Mouse (Mus musculus) heart, postnatal 0 days (tissue): ENCODE measurements around the gene R3hcc1l. TPM values are rescaled to one million over a fixed set of nuclear protein-coding genes. Genes with fewer than 3 reads are reported as not detected.

Experiments used
- ATAC-seq: fragments of 200-750 bp; cut with Nextera tagmentation; 2 replicates; pipeline ENCODE4 v1.8.0; 2017; ENCODE audit warnings: low read depth, moderate number of reproducible peaks, moderate library complexity; ENCODE audit not compliant: insufficient read depth
- DNase-seq: peaks from one replicate; pipeline ENCODE4 v3.0.0-alpha.2; 2016; ENCODE audit warnings: low spot score
- H3K27ac ChIP-seq: fragments of 300-500 bp; sonication (generic); 2 replicates; pipeline ENCODE4 v1.5.1; 2014; ENCODE audit warnings: low read depth, mild to moderate bottlenecking
- H3K27me3 ChIP-seq: fragments of 300-500 bp; sonication (generic); 2 replicates; pipeline ENCODE4 v1.6.1; 2014; ENCODE audit warnings: low read length, mixed read lengths; ENCODE audit not compliant: control insufficient read depth, insufficient read depth
- H3K36me3 ChIP-seq: fragments of 300-500 bp; sonication (generic); replicated peaks from 2 replicates; pipeline ENCODE4 v1.6.1; 2014; ENCODE audit warnings: low read length, mixed read lengths; ENCODE audit not compliant: control insufficient read depth, insufficient read depth
- H3K4me1 ChIP-seq: fragments of 300-500 bp; sonication (generic); 2 replicates; pipeline ENCODE4 v1.6.1; 2014; ENCODE audit warnings: antibody characterized with exemption; ENCODE audit not compliant: control insufficient read depth, insufficient read depth
- H3K4me2 ChIP-seq: fragments of 300-500 bp; sonication (generic); 2 replicates; pipeline ENCODE4 v1.6.1; 2014; ENCODE audit warnings: low read depth, mild to moderate bottlenecking, low read length, moderate library complexity
- H3K4me3 ChIP-seq: fragments of 300-500 bp; sonication (generic); 2 replicates; pipeline ENCODE4 v1.5.1; 2014; ENCODE audit warnings: low read depth, low read length
- H3K9ac ChIP-seq: fragments of 300-500 bp; sonication (generic); replicated peaks from 2 replicates; pipeline ENCODE4 v1.6.1; 2014; ENCODE audit warnings: low read depth, low read length, mixed read lengths
- H3K9me3 ChIP-seq: fragments of 300-500 bp; sonication (generic); replicated peaks from 2 replicates; pipeline ENCODE4 v1.6.1; 2016; ENCODE audit warnings: low read length; ENCODE audit not compliant: control insufficient read depth
- CTCF ChIP-seq: IDR thresholded peaks from 2 replicates; pipeline ENCODE4 v1.5.1; 2016; ENCODE audit warnings: antibody characterized with exemption, control low read depth, low read depth
- EP300 ChIP-seq: IDR thresholded peaks from 2 replicates; pipeline ENCODE4 v1.6.1; 2016; ENCODE audit warnings: antibody characterized with exemption, low read depth
- WGBS: fragments of 180-500 bp; shearing (Covaris S2); extraction: QIAGEN DNeasy Blood & Tissue Kit; methylation state at CpG from one replicate; pipeline ENCODE4 v1.1.7; 2014; 5-methylcytosine and 5-hydroxymethylcytosine counted together
- polyA plus RNA-seq: library from polyadenylated mRNA; unstranded; fragments of >200 nt; fragmentation: Nextera tagmentation; extraction: Ambion mirVana; gene quantifications from 2 replicates; pipeline ENCODE4 v1.2.1, GENCODE M21; 2015
- total RNA-seq: library from RNA; depleted of rRNA; stranded (reverse); fragments of >200 nt; gene quantifications from 2 replicates; pipeline ENCODE4 v1.2.3, GENCODE M21; 2014; ENCODE audit warnings: low replicate concordance

R3hcc1l gene
- total and polyA plus RNA-seq, 2 experiments from 2014 or later = 10.2 to 20.6 TPM

- H3K27ac ChIP-seq = no peak overlapping the region
- H3K4me3 ChIP-seq = no peak overlapping the region
- WGBS = 27% methylated on average over 16 of the region's 16 CpGs
- no peaks in the 10 kb centered on the region for H3K36me3 ChIP-seq
- TF ChIP-seq EP300 = no peak
- TF ChIP-seq CTCF = no peak
- H3K4me1 ChIP-seq = no peaks in the 10 kb centered on the region
- ATAC-seq (no peak), DNase-seq (no peak)
- no peaks in the 10 kb centered on the region for H3K9me3 ChIP-seq
- H3K4me2 ChIP-seq = no peak overlapping the region
- no peak overlapping the region for H3K9ac ChIP-seq
- peaks cover 19% of the 10 kb centered on the region; the same call in 1 of the 2 replicates for H3K27me3 ChIP-seq
Observed at GRCm38 (mm10) chr19:42510276-42511171, 8.0 kb upstream of the R3hcc1l start.

GRCm38 (mm10) chr19:42515656-42516055 lies 2.9 kb upstream of the R3hcc1l start:
- Histone ChIP-seq H3K27ac (no peak overlapping the region), H3K9ac (no peak overlapping the region), H3K36me3 (no peaks in the 10 kb centered on the region), H3K4me2 (no peak overlapping the region), H3K27me3 (no peaks in the 10 kb centered on the region), H3K9me3 (no peaks in the 10 kb centered on the region), H3K4me1 (peaks cover 8% of the 10 kb centered on the region; the same call in 1 of the 2 replicates), H3K4me3 (no peak overlapping the region)
- no peak for ATAC-seq
- 84% methylated on average over 8 of the region's 8 CpGs for WGBS
- TF ChIP-seq EP300 (no peak), CTCF (no peak)
- no peak for DNase-seq

- no peak for ATAC-seq
- no peaks in the 10 kb centered on the region for H3K36me3 ChIP-seq
- no peak overlapping the region for H3K9ac ChIP-seq
- H3K9me3 ChIP-seq = no peaks in the 10 kb centered on the region
- H3K4me1 ChIP-seq = peaks cover 8% of the 10 kb centered on the region; the same call in 1 of the 2 replicates
- H3K27ac ChIP-seq = no peak overlapping the region
- TF ChIP-seq CTCF = no peak
- no peak for TF ChIP-seq EP300
- 86% methylated on average over 8 of the region's 8 CpGs for WGBS
- DNase-seq = no peak
- H3K4me2 ChIP-seq = no peak overlapping the region
- H3K4me3 ChIP-seq = no peak overlapping the region
- H3K27me3 ChIP-seq = no peaks in the 10 kb centered on the region
Observed at GRCm38 (mm10) chr19:42516121-42516520, 2.4 kb upstream of the R3hcc1l start.

GRCm38 (mm10) chr19:42517957-42518619 lies 471 bp upstream of the R3hcc1l start:
- H3K4me3 ChIP-seq = peak overlapping the region; percentile 93
- peak overlapping the region; percentile 85 for H3K4me2 ChIP-seq
- no peak for DNase-seq
- no peaks in the 10 kb centered on the region for H3K36me3 ChIP-seq
- TF ChIP-seq CTCF = no peak
- TF ChIP-seq EP300 = no peak
- peaks cover 8% of the 10 kb centered on the region; the same call in 1 of the 2 replicates for H3K4me1 ChIP-seq
- no peaks in the 10 kb centered on the region for H3K27me3 ChIP-seq
- H3K9ac ChIP-seq = peak overlapping the region; percentile 84; the same call in 1 of the 2 replicates
- WGBS = 16% methylated on average over 24 of the region's 24 CpGs
- no peak; the same call in 1 of the 2 replicates for ATAC-seq
- H3K9me3 ChIP-seq = no peaks in the 10 kb centered on the region
- no peak overlapping the region for H3K27ac ChIP-seq

GRCm38 (mm10) chr19:42519760-42520159 lies 1.2 kb downstream of the R3hcc1l start:
- no peaks in the 10 kb centered on the region for H3K27me3 ChIP-seq
- TF ChIP-seq EP300 = no peak
- TF ChIP-seq CTCF = no peak
- peak overlapping the region; percentile 85 for H3K4me2 ChIP-seq
- H3K4me1 ChIP-seq = peaks cover 8% of the 10 kb centered on the region; the same call in 1 of the 2 replicates
- no peak overlapping the region for H3K27ac ChIP-seq
- H3K9me3 ChIP-seq = no peaks in the 10 kb centered on the region
- DNase-seq (no peak), ATAC-seq (no peak)
- no peaks in the 10 kb centered on the region for H3K36me3 ChIP-seq
- H3K4me3 ChIP-seq = peak overlapping the region; percentile 93
- no peak overlapping the region for H3K9ac ChIP-seq
- 36% methylated on average over 9 of the region's 9 CpGs for WGBS
